Mouse (Mus musculus) left cerebral cortex, postnatal 4 days (tissue): ENCODE results near the gene Phf19. TPM values are rescaled to one million over a fixed set of nuclear protein-coding genes. Genes with fewer than 3 reads are reported as not detected.

Source experiments
- total RNA-seq, 2 experiments: library from RNA; stranded (reverse); gene quantifications; 2 replicates each; pipeline ENCODE4 v1.2.3; 2021

Gene Phf19
- total RNA-seq, 2 experiments from 2014 or later = 2.3 to 4.5 TPM

Other genes with a start within 250 kb of the Phf19 start
- gene Gapvd1, start 158.8 kb downstream of the Phf19 start, total RNA-seq = 100 to 1,000 TPM; 119 to 123 TPM
- gene Hspa5, start 142.1 kb downstream of the Phf19 start, total RNA-seq = 100 to 1,000 TPM; 260 to 290 TPM
- 10 to 100 TPM; 22.9 to 25.2 TPM for gene Rabepk, start 114.1 kb downstream of the Phf19 start, total RNA-seq
- gene Fbxw2, start 87.7 kb downstream of the Phf19 start, total RNA-seq = 100 to 1,000 TPM; 103 to 104 TPM
- not detected for gene Gm34653, start 81.0 kb downstream of the Phf19 start, total RNA-seq
- under 1 TPM; 0.20 to 0.52 TPM for gene Cutal, start 39.6 kb downstream of the Phf19 start, total RNA-seq
- gene Psmd5, start 39.1 kb downstream of the Phf19 start, total RNA-seq = 10 to 100 TPM; 38.2 to 45.8 TPM
- gene Traf1, start 47.7 kb upstream of the Phf19 start, total RNA-seq = 1 to 10 TPM; 1.1 to 2.6 TPM
- under 1 TPM in 1 of 2 experiments, not detected in 1; 0.18 TPM for gene Hc, start 147.4 kb upstream of the Phf19 start, total RNA-seq
- under 1 TPM in 1 of 2 experiments, not detected in 1; 0.48 TPM for gene AI182371, start 187.5 kb upstream of the Phf19 start, total RNA-seq
- gene Cntrl, start 195.5 kb upstream of the Phf19 start, total RNA-seq = 10 to 100 TPM; 16.1 to 17.6 TPM